Mouse (Mus musculus) intestine, postnatal 0 days (tissue): ENCODE measurements at regions not wholly inside any gene's neighbourhood (a gene's known extent, or its start where the extent isn't known, plus 50 kb on each side); places are given as distances from the start of the nearest gene placed in this dataset.

ENCODE experiments used
- ATAC-seq: fragments of 200-750 bp; cut with Nextera tagmentation; 2 replicates; pipeline ENCODE4 v1.8.0; 2017; ENCODE audit warnings: mild to moderate bottlenecking, moderate TSS enrichment, moderate library complexity
- H3K27ac ChIP-seq: fragments of 300-500 bp; sonication (generic); 2 replicates; pipeline ENCODE4 v1.5.1; 2014; ENCODE audit warnings: mild to moderate bottlenecking, low read depth, low read length, moderate library complexity
- H3K27me3 ChIP-seq: fragments of 300-500 bp; sonication (generic); replicated peaks from 2 replicates; pipeline ENCODE4 v1.6.1; 2014; ENCODE audit warnings: low read length, mixed read lengths; ENCODE audit not compliant: control insufficient read depth, insufficient read depth
- H3K36me3 ChIP-seq: fragments of 300-500 bp; sonication (generic); 2 replicates; pipeline ENCODE4 v1.6.1; 2014; ENCODE audit warnings: mild to moderate bottlenecking, moderate library complexity; ENCODE audit not compliant: control insufficient read depth, insufficient read depth
- H3K4me1 ChIP-seq: fragments of 300-500 bp; sonication (generic); replicated peaks from 2 replicates; pipeline ENCODE4 v1.6.1; 2014; ENCODE audit warnings: antibody characterized with exemption, low read length, mixed read lengths; ENCODE audit not compliant: control insufficient read depth, insufficient read depth
- H3K4me2 ChIP-seq: fragments of 300-500 bp; sonication (generic); replicated peaks from 2 replicates; pipeline ENCODE4 v1.6.1; 2014; ENCODE audit warnings: low read depth, mild to moderate bottlenecking, moderate library complexity
- H3K4me3 ChIP-seq: fragments of 300-500 bp; sonication (generic); 2 replicates; pipeline ENCODE4 v1.5.1; 2014; ENCODE audit warnings: low read depth, low read length
- H3K9ac ChIP-seq: fragments of 300-500 bp; sonication (generic); 2 replicates; pipeline ENCODE4 v1.6.1; 2014; ENCODE audit warnings: mild to moderate bottlenecking, low read depth, low read length
- H3K9me3 ChIP-seq: fragments of 300-500 bp; sonication (generic); 2 replicates; pipeline ENCODE4 v1.6.1; 2016; ENCODE audit warnings: mixed run types; ENCODE audit not compliant: control insufficient read depth
- CTCF ChIP-seq: sonication (generic); IDR thresholded peaks from 2 replicates; pipeline ENCODE4 v1.5.1; 2016; ENCODE audit warnings: low read depth, mild to moderate bottlenecking, control low read depth, antibody characterized with exemption, moderate library complexity
- WGBS: fragments of 180-500 bp; shearing (Covaris S2); extraction: QIAGEN DNeasy Blood & Tissue Kit; methylation state at CpG from one replicate; pipeline ENCODE4 v1.1.7; 2014; 5-methylcytosine and 5-hydroxymethylcytosine counted together

DNA sequence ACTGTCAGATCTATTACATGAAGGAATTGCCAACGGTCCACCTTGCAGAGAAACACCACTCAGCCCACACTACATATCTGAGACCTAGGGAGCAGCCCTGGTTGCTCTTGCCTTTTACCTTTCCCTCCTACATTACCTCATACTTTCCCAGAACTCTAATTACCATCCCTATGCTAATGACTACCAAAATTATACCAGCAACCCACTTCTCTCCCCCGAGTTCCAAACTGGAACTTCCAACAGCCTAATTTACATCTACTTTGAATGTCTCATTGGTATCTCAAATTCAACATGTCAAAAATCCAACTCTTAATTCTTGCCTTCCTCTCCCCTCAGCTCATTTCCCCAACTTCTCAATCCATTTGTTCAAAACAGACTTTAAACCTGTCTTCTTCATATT lies 124.9 kb upstream of the C030005K15Rik start:
- no peaks in the 10 kb centered on the region for H3K36me3 ChIP-seq
- no peak for TF ChIP-seq CTCF
- 67% methylated on average over 2 of the region's 2 CpGs for WGBS
- no peak overlapping the region for H3K27ac ChIP-seq
- no peaks in the 10 kb centered on the region for H3K9me3 ChIP-seq
- no peaks in the 10 kb centered on the region for H3K4me1 ChIP-seq
- H3K4me3 ChIP-seq: no peak overlapping the region
- no peak for ATAC-seq
- no peak overlapping the region for H3K9ac ChIP-seq
- no peaks in the 10 kb centered on the region for H3K27me3 ChIP-seq
- no peak overlapping the region for H3K4me2 ChIP-seq

DNA sequence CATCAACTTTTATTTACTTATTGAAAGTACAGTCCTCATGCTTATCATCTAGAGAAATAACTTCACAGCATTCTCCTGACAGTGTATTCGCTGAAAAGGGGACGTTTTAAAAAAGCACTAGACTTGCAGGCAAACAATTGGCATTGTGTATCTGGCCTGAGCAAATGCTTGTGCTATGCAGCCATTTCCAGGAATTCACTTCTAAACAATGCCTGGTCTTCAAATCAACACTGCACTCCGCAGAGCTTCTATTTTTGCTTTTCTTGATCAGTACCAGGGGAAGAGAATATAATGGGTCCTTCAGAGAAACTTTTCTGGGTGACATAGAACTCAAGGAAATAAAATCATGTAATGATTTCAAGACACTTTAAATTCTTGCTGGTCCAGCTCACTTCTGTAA lies 150.5 kb upstream of the C030005K15Rik start:
- H3K4me3 ChIP-seq: no peak overlapping the region
- H3K4me2 ChIP-seq: no peak overlapping the region
- H3K9me3 ChIP-seq: no peaks in the 10 kb centered on the region
- no peak overlapping the region for H3K9ac ChIP-seq
- H3K27ac ChIP-seq: no peak overlapping the region
- WGBS: 23% methylated on average over 3 of the region's 3 CpGs
- H3K4me1 ChIP-seq: no peaks in the 10 kb centered on the region
- H3K36me3 ChIP-seq: no peaks in the 10 kb centered on the region
- no peaks in the 10 kb centered on the region for H3K27me3 ChIP-seq
- TF ChIP-seq CTCF: no peak
- no peak for ATAC-seq

DNA sequence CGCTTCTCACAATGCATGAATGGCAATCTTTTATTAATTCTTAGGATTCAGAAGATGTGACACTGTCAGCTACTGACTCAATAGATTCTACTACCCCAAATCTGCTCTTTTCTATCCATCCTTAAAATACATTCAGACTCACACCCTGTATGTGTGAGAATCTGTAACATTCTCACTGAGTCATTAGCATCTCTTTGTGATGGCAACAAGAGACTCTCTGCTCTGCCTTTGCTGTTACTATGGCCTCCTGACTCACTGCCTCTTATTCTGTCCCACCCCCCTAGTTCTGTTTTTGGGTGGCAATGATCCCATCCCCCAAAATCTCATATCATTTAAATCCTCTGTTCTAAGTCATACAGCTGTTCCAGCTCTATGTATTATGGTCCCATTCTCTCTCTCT lies 159.5 kb upstream of the C030005K15Rik start:
- Histone ChIP-seq H3K27ac (no peak overlapping the region), H3K9ac (no peak overlapping the region), H3K4me2 (no peak overlapping the region), H3K4me1 (no peaks in the 10 kb centered on the region), H3K4me3 (no peak overlapping the region), H3K27me3 (no peaks in the 10 kb centered on the region), H3K36me3 (no peaks in the 10 kb centered on the region), H3K9me3 (no peaks in the 10 kb centered on the region)
- no peak for TF ChIP-seq CTCF
- 92% methylated on average over 1 of the region's 1 CpGs for WGBS
- ATAC-seq: no peak

DNA sequence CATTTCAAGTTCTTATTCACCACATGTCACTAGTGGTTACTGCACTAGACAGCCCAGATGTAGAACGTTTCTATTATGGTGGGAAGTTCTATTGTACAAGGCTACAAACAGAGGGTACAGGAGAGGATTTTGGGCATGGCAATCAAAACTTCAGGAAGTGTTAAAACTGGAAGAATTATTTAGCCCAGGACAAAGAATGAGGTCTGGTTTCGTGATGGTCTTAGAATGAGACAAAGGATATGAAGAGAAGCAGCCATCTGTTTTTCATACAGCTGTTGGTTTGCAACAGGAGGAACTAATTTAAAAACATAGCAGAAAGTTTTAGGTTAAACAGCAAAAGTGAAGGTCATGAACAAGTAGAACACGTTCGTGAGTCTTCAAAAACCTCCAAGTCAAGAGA lies 179.2 kb upstream of the C030005K15Rik start:
- Histone ChIP-seq H3K9ac (no peak overlapping the region), H3K4me2 (no peak overlapping the region), H3K27me3 (no peaks in the 10 kb centered on the region), H3K4me3 (no peak overlapping the region), H3K27ac (no peak overlapping the region), H3K4me1 (no peaks in the 10 kb centered on the region), H3K36me3 (no peaks in the 10 kb centered on the region), H3K9me3 (no peaks in the 10 kb centered on the region)
- WGBS: 61% methylated on average over 4 of the region's 4 CpGs
- no peak for TF ChIP-seq CTCF
- ATAC-seq: no peak

DNA sequence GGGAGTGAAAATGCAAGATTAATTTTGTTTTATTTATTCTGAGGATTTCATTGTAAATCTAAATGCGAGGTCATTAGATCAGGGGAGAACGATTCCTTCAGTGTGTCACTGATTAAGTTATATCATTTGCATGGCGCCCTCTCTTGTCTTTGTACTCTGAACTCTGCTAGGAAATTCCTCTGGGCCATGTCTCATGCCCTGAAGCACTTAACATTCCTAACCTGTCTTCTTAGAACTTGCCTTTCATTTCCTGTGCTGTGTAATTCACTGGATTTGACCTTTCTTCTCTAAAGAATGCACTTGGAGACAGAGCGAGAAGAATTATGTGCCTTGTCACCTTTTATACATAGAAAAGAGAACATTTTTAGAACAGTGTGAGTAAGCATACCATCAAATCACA lies 199.0 kb upstream of the C030005K15Rik start:
- Histone ChIP-seq H3K27me3 (no peaks in the 10 kb centered on the region), H3K9ac (no peak overlapping the region), H3K4me3 (no peak overlapping the region), H3K4me2 (no peak overlapping the region), H3K9me3 (no peaks in the 10 kb centered on the region), H3K4me1 (no peaks in the 10 kb centered on the region), H3K27ac (no peak overlapping the region), H3K36me3 (no peaks in the 10 kb centered on the region)
- WGBS: 46% methylated on average over 4 of the region's 4 CpGs
- peak; percentile 78 for ATAC-seq
- no peak for TF ChIP-seq CTCF

DNA sequence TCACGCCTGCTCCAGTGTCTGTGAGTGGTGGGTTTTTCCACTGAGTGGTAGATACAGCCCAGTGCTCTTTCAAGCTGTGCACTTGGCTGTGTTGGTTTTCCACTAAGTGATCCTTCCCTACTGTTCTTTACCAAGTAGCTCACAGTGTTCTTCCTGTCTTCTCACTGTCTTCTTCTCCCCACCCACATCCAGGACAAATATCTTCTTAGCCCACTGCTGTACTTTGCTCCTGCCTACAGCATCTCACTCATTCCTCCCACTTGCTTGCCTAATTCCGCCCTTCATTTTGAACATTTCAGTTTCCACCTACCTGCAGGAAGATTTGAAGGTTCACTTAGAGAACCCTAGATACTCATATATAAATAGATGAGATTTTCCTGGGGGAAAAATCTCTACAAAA lies 213.8 kb upstream of the C030005K15Rik start:
- no peak overlapping the region for H3K27ac ChIP-seq
- ATAC-seq: no peak
- TF ChIP-seq CTCF: no peak
- H3K4me1 ChIP-seq: no peaks in the 10 kb centered on the region
- H3K36me3 ChIP-seq: no peaks in the 10 kb centered on the region
- no peak overlapping the region for H3K4me3 ChIP-seq
- H3K4me2 ChIP-seq: no peak overlapping the region
- H3K9ac ChIP-seq: no peak overlapping the region
- no peaks in the 10 kb centered on the region for H3K9me3 ChIP-seq
- 98% methylated on average over 2 of the region's 2 CpGs for WGBS
- H3K27me3 ChIP-seq: no peaks in the 10 kb centered on the region

DNA sequence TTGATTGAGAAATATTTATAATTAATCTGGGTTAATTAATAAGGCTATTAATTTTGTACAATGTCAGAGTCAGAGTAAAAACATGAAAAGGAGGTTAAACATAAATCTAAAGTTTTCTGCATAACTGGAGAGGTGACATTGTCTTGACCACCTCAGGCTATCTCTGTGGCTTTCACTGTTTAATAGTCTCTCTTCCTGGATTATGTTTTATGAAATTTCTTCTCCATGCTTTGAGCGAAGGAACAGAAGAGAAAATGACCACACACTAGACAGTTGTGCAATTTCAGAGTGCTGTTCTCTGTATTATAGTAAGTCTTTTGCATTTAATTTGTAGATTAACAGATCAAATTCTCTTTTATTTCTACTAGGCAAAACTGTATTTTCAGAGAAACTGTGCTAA lies 239.3 kb upstream of the C030005K15Rik start:
- 97% methylated on average over 1 of the region's 1 CpGs for WGBS
- no peak for TF ChIP-seq CTCF
- no peak for ATAC-seq
- Histone ChIP-seq H3K4me1 (no peaks in the 10 kb centered on the region), H3K27ac (no peak overlapping the region), H3K36me3 (no peaks in the 10 kb centered on the region), H3K9me3 (no peaks in the 10 kb centered on the region), H3K27me3 (no peaks in the 10 kb centered on the region), H3K4me3 (no peak overlapping the region), H3K4me2 (no peak overlapping the region), H3K9ac (no peak overlapping the region)
